Mouse (Mus musculus) hindbrain, embryonic 15.5 days (tissue): ENCODE measurements around the gene Tns1. TPM values are rescaled to one million over a fixed set of nuclear protein-coding genes. Genes with fewer than 3 reads are reported as not detected.

ENCODE experiments used
- ATAC-seq: fragments of 200-750 bp; cut with Nextera tagmentation; 2 replicates; pipeline ENCODE4 v1.8.0; 2017; ENCODE audit warnings: low read depth, moderate number of reproducible peaks, moderate TSS enrichment; ENCODE audit not compliant: low FRiP score
- H3K27ac ChIP-seq: fragments of 300-500 bp; sonication (generic); replicated peaks from 2 replicates; pipeline ENCODE4 v1.5.1; 2015; ENCODE audit warnings: mild to moderate bottlenecking, inconsistent platforms
- H3K27me3 ChIP-seq: fragments of 300-500 bp; sonication (generic); 2 replicates; pipeline ENCODE4 v1.6.1; 2015; ENCODE audit warnings: control low read depth, inconsistent platforms
- H3K36me3 ChIP-seq: fragments of 300-500 bp; sonication (generic); 2 replicates; pipeline ENCODE4 v1.6.1; 2015; ENCODE audit warnings: control low read depth, inconsistent platforms
- H3K4me1 ChIP-seq: fragments of 300-500 bp; sonication (generic); replicated peaks from 2 replicates; pipeline ENCODE4 v1.6.1; 2015; ENCODE audit warnings: control low read depth, inconsistent platforms
- H3K4me2 ChIP-seq: fragments of 300-500 bp; sonication (generic); 2 replicates; pipeline ENCODE4 v1.6.1; 2015; ENCODE audit warnings: moderate library complexity, mild to moderate bottlenecking, inconsistent platforms
- H3K4me3 ChIP-seq: fragments of 300-500 bp; sonication (generic); 2 replicates; pipeline ENCODE4 v1.5.1; 2015; ENCODE audit warnings: mild to moderate bottlenecking, inconsistent platforms
- H3K9ac ChIP-seq: fragments of 300-500 bp; sonication (generic); 2 replicates; pipeline ENCODE4 v1.6.1; 2015; ENCODE audit warnings: inconsistent platforms
- H3K9me3 ChIP-seq: fragments of 300-500 bp; sonication (generic); 2 replicates; pipeline ENCODE4 v1.6.1; 2016; ENCODE audit warnings: control low read depth, inconsistent platforms
- WGBS: fragments of 180-500 bp; shearing (Covaris S2); methylation state at CpG from one replicate; pipeline ENCODE4 v1.1.7; 2015; 5-methylcytosine and 5-hydroxymethylcytosine counted together
- polyA plus RNA-seq: library from polyadenylated mRNA; unstranded; fragments of >200 nt; fragmentation: Nextera tagmentation; extraction: Ambion mirVana; gene quantifications from 2 replicates; pipeline ENCODE4 v1.2.1, GENCODE M21; 2015

The Tns1 gene
- polyA plus RNA-seq, 1 experiment from 2014 or later = 13.5 TPM

DNA sequence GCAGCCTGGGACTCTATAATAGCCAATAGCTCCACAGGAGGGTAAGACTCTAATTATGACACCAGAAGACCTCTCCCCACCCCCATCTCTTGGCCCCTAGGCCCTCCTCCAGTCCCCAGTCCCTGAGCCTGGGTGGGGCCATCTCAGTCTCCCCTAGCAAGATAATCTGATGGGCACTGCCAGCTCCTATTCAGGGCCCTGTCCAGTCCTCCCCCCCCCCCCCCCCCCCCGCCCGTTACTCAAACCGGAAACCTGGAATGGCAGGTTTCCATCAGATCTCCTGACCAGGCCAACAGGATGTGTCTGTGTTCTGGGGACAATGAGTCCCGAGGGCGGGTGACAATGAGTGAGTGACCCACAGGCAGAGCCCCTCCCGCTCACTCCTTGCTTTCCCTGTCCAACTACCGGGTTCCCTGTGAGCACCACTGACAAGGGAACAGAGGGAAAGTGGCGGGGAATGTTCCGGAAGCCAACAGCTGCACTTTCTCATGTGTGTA, 136.5 kb downstream of the Tns1 start:
- 70% methylated on average over 9 of the region's 9 CpGs for WGBS

DNA sequence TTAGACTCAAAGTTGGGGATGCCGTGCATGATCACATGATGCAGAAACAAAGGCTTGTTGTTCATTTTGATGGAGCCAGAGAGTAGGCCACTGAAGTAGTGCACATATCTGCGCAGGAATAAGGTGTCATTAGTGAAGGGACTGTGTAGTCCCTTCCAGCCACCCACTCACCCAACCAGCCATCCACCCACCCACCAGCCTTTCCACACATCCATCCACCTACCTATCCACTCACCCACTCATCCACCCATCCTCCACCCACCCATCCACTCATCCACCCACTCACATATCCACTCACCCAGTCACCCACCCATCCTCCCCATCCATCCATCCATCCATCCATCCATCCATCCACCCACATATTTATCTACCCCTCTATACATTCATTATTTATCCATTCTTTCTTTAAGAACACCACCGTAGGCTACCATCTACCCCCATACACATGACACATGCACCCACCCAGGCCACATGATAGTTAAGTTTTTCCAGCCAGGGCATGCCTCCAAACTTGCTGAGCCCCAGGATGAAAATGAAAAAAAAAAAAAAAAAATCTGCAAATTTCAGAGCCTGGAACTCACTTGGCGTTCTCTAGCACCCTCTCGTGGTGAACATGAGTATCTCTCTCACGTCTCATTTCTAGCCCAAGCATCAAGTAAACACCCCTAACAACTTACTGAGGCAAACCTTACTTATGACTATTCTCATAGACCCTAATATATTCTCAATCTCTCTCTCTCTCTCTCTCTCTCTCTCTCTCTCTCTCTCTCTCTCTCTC, 137.8 kb downstream of the Tns1 start:
- Histone ChIP-seq H3K4me1 (no peaks in the 10 kb centered on the region), H3K4me2 (no peak overlapping the region), H3K9ac (no peak overlapping the region), H3K27ac (no peak overlapping the region), H3K27me3 (no peaks in the 10 kb centered on the region), H3K9me3 (no peaks in the 10 kb centered on the region), H3K36me3 (no peaks in the 10 kb centered on the region), H3K4me3 (no peak overlapping the region)
- WGBS = 42% methylated on average over 6 of the region's 6 CpGs
- 0 out of 2 replicates have a peak, but pooled peaks have one; percentile 40 for ATAC-seq

More for the DNA sequence above, 136.5 kb downstream of the Tns1 start:
- Histone ChIP-seq H3K27me3 (no peaks in the 10 kb centered on the region), H3K4me1 (no peaks in the 10 kb centered on the region), H3K4me3 (no peak overlapping the region), H3K36me3 (no peaks in the 10 kb centered on the region), H3K9ac (no peak overlapping the region), H3K4me2 (no peak overlapping the region), H3K9me3 (no peaks in the 10 kb centered on the region), H3K27ac (no peak overlapping the region; the same call in 1 of the 2 replicates)
- no peak for ATAC-seq

DNA sequence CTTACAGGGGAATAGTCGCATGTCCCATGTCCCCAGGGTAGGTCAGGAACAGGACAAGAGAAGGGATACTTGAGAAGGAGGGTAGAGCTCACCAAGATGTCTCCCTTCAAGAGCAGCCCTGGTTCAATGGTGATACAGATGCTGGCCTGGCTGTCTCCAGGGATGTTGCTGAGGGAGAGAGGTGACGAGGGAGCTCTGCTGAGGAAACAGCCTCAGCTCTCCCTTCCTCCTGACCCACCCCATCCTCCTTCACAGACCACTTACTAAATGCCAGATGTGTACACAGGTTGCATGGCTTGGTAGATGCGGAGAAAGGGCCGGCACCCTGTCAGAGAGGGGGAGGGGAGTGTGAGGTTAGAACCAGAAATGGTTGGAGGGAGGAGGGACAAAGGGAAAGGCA, 138.6 kb downstream of the Tns1 start:
- Histone ChIP-seq H3K27ac (no peak overlapping the region), H3K27me3 (no peaks in the 10 kb centered on the region), H3K9me3 (no peaks in the 10 kb centered on the region), H3K36me3 (no peaks in the 10 kb centered on the region), H3K9ac (no peak overlapping the region), H3K4me1 (no peaks in the 10 kb centered on the region), H3K4me2 (no peak overlapping the region), H3K4me3 (no peak overlapping the region)
- WGBS = 83% methylated on average over 4 of the region's 4 CpGs
- ATAC-seq = no peak

DNA sequence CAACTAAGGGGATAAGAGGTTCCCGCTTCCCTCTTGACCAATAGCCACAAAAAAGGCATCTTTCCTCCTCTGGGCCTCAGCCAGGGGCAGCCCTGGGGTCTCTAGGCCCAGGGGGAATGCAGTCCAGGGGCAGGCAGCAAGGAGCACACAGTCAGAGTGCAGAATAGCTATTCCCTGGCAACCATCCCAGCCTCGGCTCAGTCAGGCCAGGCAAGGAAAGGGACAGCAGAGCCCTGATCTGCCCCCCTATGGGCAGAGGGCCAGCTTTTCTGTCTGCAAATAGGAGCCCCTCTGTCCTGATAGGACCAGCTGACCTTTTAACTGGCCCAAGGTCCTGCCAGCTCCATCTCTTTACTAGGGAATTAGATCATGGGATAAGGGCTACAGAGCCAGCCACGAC, 145.0 kb downstream of the Tns1 start:
- H3K36me3 ChIP-seq = no peaks in the 10 kb centered on the region
- peaks cover 12% of the 10 kb centered on the region; the same call in 1 of the 2 replicates for H3K4me1 ChIP-seq
- H3K27ac ChIP-seq = peak overlapping the region; percentile 51; the same call in 1 of the 2 replicates
- H3K9ac ChIP-seq = no peak overlapping the region
- H3K4me2 ChIP-seq = no peak overlapping the region
- peak; percentile 86; the same call in 1 of the 2 replicates for ATAC-seq
- H3K27me3 ChIP-seq = no peaks in the 10 kb centered on the region
- 48% methylated on average over 3 of the region's 3 CpGs for WGBS
- H3K9me3 ChIP-seq = no peaks in the 10 kb centered on the region
- H3K4me3 ChIP-seq = no peak overlapping the region

DNA sequence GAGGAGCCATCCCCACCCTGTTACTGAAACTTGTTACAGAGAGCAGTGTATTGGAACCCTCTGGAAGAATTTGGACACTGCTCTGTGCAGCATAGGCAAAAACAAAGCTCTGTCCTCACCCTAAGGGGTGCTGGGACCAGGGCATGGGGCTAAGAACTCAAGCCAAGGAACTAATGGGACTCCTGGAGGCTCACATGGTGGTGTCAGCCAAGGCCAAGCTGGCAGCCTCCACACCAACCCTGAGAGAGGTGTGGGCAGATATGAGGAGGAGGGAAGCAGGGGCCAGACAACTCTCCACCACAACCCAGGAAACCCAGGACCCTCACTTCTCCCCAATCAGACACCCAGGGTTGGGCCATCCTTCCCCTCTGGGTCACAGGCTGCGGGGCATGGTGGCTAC, 145.7 kb downstream of the Tns1 start:
- 100% methylated on average over 1 of the region's 1 CpGs for WGBS
- H3K27me3 ChIP-seq = no peaks in the 10 kb centered on the region

DNA sequence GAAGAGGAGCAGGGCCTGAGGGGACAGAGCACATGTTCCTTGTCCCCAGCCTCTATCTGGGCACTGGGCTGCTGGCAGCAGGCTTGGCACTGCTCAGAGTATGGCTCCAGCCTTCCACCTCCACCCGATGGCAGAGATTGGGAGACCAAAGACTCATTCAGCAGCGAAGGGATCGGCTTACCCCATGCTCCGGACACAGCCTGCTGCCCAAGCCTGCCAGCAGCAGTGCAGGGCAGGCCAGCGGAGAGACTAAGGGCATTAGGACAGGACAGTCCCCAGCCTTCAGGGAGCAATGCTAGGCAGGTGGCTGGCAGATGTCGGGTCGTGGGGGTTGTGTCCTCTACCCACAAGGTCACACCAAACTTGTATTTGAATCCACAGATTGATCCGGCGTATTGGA, 150.3 kb downstream of the Tns1 start:
- WGBS = 69% methylated on average over 9 of the region's 9 CpGs
- Histone ChIP-seq H3K4me1 (peaks cover 9% of the 10 kb centered on the region), H3K9me3 (no peaks in the 10 kb centered on the region), H3K4me2 (no peak overlapping the region), H3K36me3 (no peaks in the 10 kb centered on the region), H3K9ac (no peak overlapping the region), H3K27ac (no peak overlapping the region), H3K4me3 (no peak overlapping the region), H3K27me3 (0 out of 2 replicates have a peak, but pooled peaks cover 2% of the 10 kb centered on the region)
- ATAC-seq = no peak

More for the DNA sequence above, 145.7 kb downstream of the Tns1 start:
- ATAC-seq = no peak
- peaks cover 12% of the 10 kb centered on the region; the same call in 1 of the 2 replicates for H3K4me1 ChIP-seq
- no peak overlapping the region for H3K9ac ChIP-seq
- no peak overlapping the region for H3K4me3 ChIP-seq
- no peaks in the 10 kb centered on the region for H3K36me3 ChIP-seq
- no peaks in the 10 kb centered on the region for H3K9me3 ChIP-seq
- H3K27ac ChIP-seq = peak overlapping the region; percentile 51; the same call in 1 of the 2 replicates
- H3K4me2 ChIP-seq = no peak overlapping the region

DNA sequence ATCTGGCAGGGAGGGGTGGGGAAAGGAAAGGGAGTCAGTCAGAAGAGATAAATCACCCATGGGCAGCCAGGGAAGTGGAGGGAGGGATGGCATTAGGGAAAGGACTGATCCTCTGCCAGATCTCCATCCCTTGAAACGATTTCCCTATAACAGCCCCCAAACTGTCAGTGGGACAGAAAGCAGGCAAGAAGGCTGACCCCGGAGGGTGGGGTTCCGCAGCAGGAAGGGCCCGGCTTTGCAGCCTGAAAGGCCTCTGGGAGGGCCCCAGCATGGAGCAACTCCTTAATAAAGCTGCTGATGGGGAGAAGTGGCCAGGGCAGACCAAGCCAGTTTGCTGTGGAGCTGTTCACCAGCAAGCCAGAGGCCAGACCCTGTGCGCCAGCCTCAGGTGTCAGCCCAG, 151.5 kb downstream of the Tns1 start:
- Histone ChIP-seq H3K9ac (no peak overlapping the region), H3K27me3 (0 out of 2 replicates have a peak, but pooled peaks cover 2% of the 10 kb centered on the region), H3K9me3 (no peaks in the 10 kb centered on the region), H3K4me1 (peaks cover 17% of the 10 kb centered on the region), H3K36me3 (no peaks in the 10 kb centered on the region), H3K4me2 (no peak overlapping the region), H3K4me3 (no peak overlapping the region), H3K27ac (no peak overlapping the region)
- 54% methylated on average over 5 of the region's 5 CpGs for WGBS
- ATAC-seq = no peak

DNA sequence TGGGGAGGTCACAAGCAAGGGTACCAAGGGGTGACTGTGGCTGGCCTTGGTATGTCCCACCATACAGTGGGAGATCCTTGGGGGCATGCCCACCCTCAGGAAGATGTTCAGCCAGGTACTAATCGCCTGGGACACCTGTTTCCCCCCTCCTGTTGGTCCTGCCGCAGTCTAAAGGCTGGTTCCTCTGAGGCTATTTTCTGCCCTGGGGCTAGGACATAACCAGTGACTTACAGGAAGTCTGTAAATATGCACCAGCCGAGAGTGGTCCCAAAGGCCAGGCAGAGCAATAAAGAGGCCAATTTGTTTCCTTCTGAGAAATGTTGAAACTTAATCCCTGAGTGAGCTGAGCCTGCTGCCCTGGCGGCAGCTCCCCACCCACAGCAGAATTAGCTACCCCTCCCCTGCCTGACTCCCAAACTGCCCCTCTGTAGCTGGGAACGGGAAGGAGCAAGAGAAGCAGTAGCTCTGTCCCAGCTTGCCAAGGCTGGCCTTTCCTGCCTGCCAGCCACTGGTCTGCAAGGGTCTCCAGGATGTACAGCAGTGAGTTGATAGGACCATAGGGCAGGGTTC, 154.0 kb downstream of the Tns1 start:
- Histone ChIP-seq H3K27me3 (0 out of 2 replicates have a peak, but pooled peaks cover 2% of the 10 kb centered on the region), H3K4me2 (no peak overlapping the region), H3K27ac (no peak overlapping the region), H3K9ac (no peak overlapping the region), H3K36me3 (no peaks in the 10 kb centered on the region), H3K4me3 (no peak overlapping the region), H3K4me1 (peaks cover 17% of the 10 kb centered on the region), H3K9me3 (no peaks in the 10 kb centered on the region)
- 44% methylated on average over 5 of the region's 5 CpGs for WGBS
- ATAC-seq = no peak

DNA sequence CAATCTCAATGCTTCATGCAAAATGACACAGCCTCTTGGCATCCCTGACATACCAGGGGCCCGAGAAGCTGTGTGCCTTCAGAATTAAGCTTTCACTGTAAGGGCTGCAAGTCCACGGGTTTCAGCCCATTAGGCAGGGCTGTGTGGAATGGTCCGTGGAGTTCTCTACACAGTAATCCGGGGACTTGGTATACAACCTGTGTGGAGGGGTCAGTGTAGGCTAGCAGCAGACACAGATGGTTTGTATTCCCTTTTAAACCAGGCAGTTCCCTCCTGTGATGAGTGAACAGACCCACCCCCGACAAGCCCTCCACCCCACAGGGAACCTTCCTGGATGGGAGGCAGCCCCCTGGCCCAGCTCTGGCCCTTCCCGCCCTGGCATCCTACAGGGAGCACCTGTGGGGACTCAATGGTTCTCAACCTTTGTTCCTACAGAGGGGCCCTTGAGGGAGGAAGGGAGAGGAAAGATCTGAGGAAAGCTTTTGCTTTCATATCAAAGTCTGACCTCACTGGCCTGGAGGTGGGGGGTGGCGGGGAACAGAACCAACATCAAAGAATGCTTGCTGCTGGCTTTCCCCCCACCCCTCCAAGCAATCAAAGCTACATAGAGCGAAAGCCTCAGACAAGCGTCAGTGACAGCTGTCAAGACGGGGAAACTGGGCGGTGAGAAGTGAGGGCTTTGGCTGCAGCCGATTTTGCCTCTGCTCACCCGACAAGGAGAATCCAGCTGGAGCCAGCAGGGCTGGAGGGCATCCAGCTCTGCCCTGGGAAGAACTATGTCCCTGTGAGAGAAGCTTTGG, 155.3 kb downstream of the Tns1 start:
- Histone ChIP-seq H3K9ac (no peak overlapping the region), H3K9me3 (no peaks in the 10 kb centered on the region), H3K4me1 (peaks cover 24% of the 10 kb centered on the region), H3K36me3 (no peaks in the 10 kb centered on the region), H3K27ac (no peak overlapping the region), H3K27me3 (0 out of 2 replicates have a peak, but pooled peaks cover 2% of the 10 kb centered on the region), H3K4me3 (no peak overlapping the region), H3K4me2 (no peak overlapping the region)
- 17% methylated on average over 13 of the region's 13 CpGs for WGBS
- ATAC-seq = 0 out of 2 replicates have a peak, but pooled peaks have one; percentile 24

DNA sequence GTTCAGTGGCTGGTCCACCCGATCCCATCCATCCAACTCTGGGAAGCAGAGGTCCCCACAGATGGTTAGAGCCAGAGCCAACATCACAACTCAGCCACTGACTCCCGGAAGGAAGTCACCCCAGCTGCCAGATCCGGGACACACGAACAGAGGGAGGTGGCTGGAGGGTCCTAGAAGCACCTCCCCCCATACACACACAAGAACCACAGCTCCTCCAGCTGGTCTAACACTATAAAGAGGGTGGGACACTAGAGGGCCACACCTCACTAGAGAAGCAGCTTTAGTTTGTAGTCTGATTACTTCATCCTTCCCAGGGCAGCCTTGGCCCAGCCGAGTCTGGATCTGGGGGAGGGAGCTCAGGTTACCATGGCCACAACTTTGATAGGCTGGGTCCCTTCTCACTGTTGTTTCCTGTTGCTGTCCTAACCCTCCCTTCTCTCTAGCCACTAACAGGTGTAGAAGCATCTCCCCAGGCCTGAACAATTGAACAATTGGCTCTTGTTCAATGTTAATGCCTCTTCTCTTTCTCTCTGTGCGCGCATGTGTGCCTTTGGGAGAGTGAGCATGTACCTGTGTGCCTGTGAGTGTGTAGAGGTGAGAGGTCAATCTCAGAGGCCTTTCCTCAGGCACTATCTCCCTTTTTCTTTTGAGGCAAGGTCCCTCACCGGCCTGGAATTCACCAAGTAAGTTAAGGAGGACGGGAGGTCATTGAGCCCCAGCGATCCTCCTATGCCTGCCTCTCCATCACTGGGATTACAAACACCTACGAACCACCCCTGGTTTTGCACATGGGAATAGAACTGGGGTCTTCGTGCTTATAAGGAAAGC, 157.6 kb downstream of the Tns1 start:
- ATAC-seq = no peak
- H3K27ac ChIP-seq = no peak overlapping the region
- no peaks in the 10 kb centered on the region for H3K36me3 ChIP-seq
- H3K4me3 ChIP-seq = no peak overlapping the region
- peaks cover 42% of the 10 kb centered on the region for H3K4me1 ChIP-seq
- no peak overlapping the region for H3K9ac ChIP-seq
- 69% methylated on average over 12 of the region's 12 CpGs for WGBS
- H3K4me2 ChIP-seq = no peak overlapping the region
- H3K9me3 ChIP-seq = no peaks in the 10 kb centered on the region
- H3K27me3 ChIP-seq = 0 out of 2 replicates have a peak, but pooled peaks cover 2% of the 10 kb centered on the region

DNA sequence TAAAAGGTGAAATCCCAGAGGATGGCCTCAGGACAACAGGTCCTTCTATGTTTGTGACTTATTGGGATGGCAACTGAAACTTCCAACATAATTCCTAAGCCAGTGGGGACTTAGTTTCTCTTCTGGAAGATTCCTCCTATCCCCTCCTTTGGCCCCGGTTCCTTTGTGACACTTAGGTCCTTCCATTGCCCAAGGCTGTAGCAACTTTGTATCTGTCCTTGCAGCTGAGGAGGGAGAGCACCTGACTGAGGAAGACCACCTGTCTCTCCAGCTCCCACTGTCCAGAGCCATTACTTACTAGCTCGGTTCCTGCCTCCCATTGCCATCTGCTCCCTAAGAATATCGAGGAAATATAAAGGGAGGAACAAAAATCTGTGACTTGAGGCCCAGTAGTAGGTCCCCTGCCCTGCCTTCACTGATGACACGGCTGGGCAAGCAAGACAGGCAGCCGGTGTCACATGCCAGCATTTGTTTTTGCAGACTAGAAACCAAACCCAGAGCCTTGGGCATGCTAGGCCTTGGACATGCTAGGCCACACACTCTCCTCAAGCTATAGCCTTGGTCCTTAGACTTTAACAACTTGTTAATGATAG, 160.0 kb downstream of the Tns1 start:
- no peak overlapping the region for H3K9ac ChIP-seq
- no peaks in the 10 kb centered on the region for H3K27me3 ChIP-seq
- ATAC-seq = no peak
- no peak overlapping the region; the same call in 1 of the 2 replicates for H3K27ac ChIP-seq
- H3K4me1 ChIP-seq = peaks cover 40% of the 10 kb centered on the region
- H3K4me2 ChIP-seq = no peak overlapping the region
- WGBS = 77% methylated on average over 5 of the region's 5 CpGs
- no peaks in the 10 kb centered on the region for H3K9me3 ChIP-seq
- no peaks in the 10 kb centered on the region for H3K36me3 ChIP-seq
- H3K4me3 ChIP-seq = no peak overlapping the region
